Mouse (Mus musculus) gastrocnemius, postnatal 10 days (tissue): ENCODE data around the gene Atl3. TPM values are rescaled to one million over a fixed set of nuclear protein-coding genes. Genes with fewer than 3 reads are reported as not detected.
A peak's percentile ranks its signal among the peaks of the same experiment; 100 is the strongest.
"Not testable (repeated sequence)": the region's sequence is repeated elsewhere in the genome, so short reads cannot be mapped to it uniquely, and the experiment has no call there.

Experiments
- DNase-seq: peaks from one replicate; pipeline ENCODE4 v3.0.0; 2021; ENCODE audit warnings: mixed read lengths
- long read RNA-seq, 2 experiments: library from polyadenylated mRNA; stranded (forward); transcript quantifications; one replicate each; pipeline ENCODE4 v2.0.0; 2021
- total RNA-seq, 2 experiments: library from RNA; stranded (reverse); gene quantifications; 2 replicates each; pipeline ENCODE4 v1.2.3; 2021

Gene Atl3
- total RNA-seq, result 10 to 100 TPM; 22.8 to 27.5 TPM
- long read RNA-seq, experiment 1, full-length matches to known transcripts, result 1 of 4 reads
- long read RNA-seq, experiment 1, partial matches to known transcripts, result 0 of 4 reads
- long read RNA-seq, experiment 1, other reads (novel, unspliced or antisense), result 3 of 4 reads
- long read RNA-seq, experiment 2, partial matches to known transcripts, result 0 of 3 reads
- long read RNA-seq, experiment 2, other reads (novel, unspliced or antisense), result 3 of 3 reads

DNA sequence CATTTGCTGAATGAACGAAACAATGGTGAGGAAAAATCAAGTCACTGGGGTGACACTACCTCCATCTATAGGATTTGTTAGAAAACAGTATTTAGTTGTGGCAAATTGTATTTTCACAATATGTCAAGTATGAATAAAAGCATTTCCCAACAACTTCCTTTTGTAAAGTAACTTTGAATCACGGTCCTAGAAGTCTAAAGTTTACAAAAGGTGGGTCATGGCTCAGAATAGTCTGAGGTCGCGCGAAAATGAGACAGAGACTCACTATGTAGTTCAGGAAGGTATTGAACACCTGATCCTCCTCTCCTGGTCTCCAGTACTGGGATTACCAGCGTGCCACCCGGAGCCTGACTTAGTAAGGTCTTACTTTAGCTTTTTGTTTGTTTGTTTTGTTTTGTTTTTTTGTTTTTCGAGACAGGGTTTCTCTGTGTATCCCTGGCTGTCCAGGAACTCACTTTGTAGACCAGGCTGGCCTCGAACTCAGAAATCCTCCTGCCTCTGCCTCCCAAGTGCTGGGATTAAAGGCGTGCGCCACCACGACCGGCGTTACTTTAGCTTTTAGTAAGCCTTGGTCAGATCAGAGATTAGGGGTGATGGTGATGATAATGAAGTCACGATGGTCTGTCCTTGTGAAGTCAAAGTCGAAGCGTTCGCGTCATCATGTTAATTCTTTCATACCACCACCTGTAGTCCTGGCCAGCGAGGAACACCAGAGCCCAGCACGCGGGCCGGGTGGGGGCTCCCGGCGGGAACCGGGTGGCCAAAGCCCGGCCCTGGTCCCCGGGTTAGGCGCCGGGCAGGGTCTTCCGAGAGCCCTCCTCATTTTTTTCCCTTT is at the start of gene Atl3:
Atl3 (plus strand) TSS at position 689 of the 835 bp plus-strand sequence.
- no peak for DNase-seq

- no peak for DNase-seq
Measured at GRCm38 (mm10) chr19:7445105-7445504, 48.7 kb upstream of the Atl3 start.

GRCm38 (mm10) chr19:7445596-7445995 is 48.2 kb upstream of the Atl3 start:
- DNase-seq, result no peak

DNA sequence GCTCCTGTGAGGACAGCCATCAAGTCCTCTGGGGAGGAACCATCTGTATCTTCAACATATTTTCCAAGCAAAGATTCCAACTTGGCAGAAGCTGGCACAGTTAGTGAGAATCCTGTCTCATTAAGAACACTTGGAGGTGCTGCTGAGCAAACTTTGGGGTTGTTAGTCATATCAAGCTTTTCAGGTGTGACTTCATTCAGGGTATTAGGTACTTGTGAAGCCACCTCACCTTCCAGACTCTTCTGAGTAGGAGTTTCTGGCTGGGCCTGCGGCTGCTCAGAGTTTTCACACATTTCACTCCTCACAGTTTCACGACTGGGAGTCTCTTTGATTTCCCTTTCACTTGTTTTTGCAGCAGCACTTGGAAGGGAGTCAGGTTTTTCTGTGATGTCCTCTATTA is 37.0 kb upstream of the Atl3 start:
- DNase-seq, result no peak

GRCm38 (mm10) chr19:7458901-7459300 is 34.9 kb upstream of the Atl3 start:
- DNase-seq, result no peak

- no peak for DNase-seq
Measured at GRCm38 (mm10) chr19:7459370-7459769, 34.5 kb upstream of the Atl3 start.

GRCm38 (mm10) chr19:7467915-7468314 is 25.9 kb upstream of the Atl3 start:
- no peak for DNase-seq

DNA sequence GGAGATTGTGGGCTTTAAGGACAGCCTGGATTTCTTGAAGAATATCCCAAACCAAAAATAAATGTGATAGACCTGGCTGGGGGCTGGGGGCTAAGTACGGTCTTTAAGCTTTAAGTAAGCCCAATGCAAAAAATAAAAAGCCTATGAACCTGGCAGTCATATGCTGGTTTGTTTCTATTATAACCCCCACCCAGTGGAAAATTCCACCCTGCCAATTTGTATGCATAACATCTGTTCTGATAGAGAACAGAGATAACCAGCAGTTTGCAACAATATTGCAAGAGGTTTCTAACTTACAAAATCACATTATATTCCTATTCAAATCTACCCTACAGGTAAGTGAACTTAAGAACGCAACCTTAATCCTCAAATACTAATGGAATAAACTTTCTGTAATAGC is 23.2 kb upstream of the Atl3 start:
- no peak for DNase-seq

- DNase-seq, result no peak
Measured at GRCm38 (mm10) chr19:7479751-7480248, 14.0 kb upstream of the Atl3 start.

- peak; percentile 32 for DNase-seq
Measured at GRCm38 (mm10) chr19:7481541-7482265, 12.1 kb upstream of the Atl3 start.

- no peak for DNase-seq
Measured at GRCm38 (mm10) chr19:7482266-7482598, 11.6 kb upstream of the Atl3 start.

DNA sequence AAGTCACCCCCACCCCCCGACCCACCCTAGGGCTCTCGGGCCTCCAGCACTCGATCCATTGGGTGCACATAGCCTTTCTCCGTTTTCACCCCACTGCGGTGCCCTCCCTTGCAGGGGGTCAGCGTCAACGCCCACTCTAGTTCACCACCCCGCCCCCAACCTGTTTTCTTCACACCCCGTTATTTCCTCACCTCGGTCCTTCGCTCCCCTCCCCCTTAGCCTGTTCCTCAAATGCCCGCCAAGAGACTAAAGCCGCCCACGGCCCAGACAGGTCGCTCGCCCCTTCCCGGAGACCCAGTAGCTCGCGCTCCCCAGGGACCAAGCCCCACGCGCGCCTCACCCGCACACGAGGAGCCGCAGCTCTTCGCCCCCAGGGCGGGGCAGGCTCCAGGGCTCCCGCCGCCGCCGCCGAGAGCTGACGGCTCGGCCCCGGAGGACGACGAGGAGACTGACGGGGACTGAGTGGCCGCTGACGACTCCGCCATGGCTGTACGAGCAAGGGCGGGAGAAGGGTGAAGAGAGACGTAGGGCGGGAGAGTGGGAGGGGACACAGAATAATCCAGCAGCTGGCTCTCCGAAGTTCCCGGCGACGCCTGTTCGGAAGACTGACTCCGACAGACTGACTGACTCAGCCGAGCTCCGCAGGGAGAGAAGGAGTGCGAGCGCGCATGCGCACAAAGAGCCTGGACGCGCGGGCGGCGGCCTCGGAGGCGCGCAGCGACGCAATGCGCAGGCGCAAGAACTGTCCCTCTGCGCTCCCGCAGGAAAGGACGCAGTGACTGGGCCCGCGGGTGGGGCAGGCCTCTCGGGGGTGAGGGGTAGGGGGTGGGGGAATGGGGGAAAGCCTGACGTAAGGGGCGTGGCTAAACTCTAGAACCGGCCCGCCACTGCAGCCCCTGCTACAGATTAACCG is 11.0 kb upstream of the Atl3 start, which contains the start of gene Rtn3:
Rtn3 (minus strand) TSS at position 683 of the 913 bp plus-strand sequence.
- DNase-seq, result peak; percentile 99

- no peak for DNase-seq
Measured at GRCm38 (mm10) chr19:7483512-7483882, 10.3 kb upstream of the Atl3 start.

- no peak for DNase-seq
Measured at GRCm38 (mm10) chr19:7484076-7484475, 9.8 kb upstream of the Atl3 start.

GRCm38 (mm10) chr19:7487680-7488079 is 6.2 kb upstream of the Atl3 start:
- DNase-seq, result no peak

DNA sequence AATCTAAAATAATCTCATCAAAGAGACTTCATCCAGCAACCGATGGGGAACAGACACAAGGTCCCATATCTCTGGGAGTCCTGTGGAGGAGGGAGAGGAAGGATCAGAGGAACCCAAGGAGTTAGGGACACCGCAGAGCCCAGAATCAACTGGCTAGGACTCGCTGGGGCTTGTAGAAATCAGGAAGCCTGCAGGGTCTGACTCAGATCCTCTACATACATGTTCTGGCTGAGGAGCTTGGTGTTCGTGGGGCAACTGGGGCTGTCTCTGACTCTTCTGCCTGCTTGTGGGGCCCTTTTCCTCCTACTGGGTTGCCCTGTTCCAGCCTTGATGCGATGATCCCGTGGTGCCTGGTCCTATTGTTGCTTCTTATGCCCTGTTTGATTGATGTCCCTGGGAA is 1.9 kb upstream of the Atl3 start:
- no peak for DNase-seq

DNA sequence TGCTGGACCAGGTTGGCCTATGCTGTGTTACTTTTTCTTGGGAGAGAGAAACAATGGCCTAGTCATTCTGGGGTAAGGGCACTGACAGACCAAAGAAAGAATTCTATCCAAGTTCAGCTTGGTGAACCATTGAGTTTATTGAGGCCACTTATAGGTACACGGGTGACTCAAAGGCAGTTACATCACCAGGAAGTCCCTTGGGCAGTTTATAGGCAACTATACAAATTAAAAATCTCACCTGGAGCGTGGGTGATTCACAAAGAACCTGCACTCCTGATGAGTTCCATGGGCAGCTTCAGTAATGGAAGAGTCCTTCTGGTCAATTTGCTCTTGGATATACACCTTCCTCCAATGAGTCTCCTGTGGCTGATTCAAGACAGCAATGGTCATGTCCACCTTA is 1.2 kb upstream of the Atl3 start:
- no peak for DNase-seq

DNA sequence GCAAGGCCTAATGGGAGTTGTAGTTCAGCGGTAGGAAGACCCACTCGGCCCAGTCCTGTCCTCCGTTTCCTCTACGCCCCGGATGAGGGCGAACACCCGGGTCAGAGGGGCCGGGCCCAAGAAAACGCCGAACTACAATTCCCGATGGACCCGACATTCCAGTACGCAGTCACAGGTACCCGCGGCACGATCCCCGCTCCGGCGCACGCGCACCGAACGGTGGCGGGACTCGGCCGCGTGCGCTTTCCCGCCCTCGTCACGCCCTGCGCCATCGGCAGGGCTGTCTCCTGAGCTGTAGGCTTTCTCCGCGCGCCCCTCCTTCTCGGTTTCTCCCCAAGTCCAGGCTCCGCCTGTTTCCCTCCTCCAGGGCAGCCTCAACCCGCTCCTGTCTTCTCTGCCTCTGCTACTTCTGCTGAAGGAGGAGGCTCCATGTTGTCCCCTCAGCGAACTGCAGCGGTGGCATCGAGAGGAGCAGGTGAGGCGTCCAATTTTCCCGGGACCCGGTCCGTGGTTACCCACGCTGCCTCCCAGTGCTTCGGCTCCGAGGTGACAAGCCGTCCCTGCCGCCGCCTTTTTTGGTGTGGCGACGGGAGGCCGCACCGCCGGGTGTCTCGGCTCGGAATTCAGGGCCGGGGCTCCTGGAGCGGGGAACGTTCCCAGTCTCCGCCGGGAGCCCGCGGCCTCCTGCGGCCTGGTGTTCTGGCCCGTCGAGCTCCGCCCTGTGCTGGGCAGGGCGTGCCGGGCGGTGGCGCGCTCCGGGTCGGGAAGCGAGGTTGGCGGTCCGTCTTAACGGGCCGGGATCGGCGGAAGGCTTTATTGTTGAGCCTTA is 561 bp downstream of the Atl3 start:
- DNase-seq, result peak; percentile 88

GRCm38 (mm10) chr19:7495221-7496038 is 1.6 kb downstream of the Atl3 start:
- DNase-seq, result no peak

DNA sequence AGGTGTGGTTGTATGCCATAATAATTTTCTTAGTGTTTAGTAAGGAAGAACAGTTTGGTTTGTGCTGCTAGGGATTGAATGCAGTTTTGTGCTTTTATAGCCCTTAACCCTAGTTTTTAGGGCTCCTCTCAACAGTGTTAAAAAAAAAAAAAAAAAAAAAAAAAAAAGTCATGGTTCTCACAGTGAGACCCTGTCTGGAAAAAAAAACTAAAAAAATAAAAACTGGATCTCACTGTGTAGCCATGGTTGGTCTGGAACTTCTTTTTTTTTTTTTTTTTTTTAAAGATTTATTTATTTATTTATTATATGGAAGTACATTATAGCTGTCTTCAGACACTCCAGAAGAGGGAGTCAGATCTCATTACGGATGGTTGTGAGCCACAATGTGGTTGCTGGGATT is 2.2 kb downstream of the Atl3 start:
- not testable (repeated sequence) for DNase-seq
